Mouse (Mus musculus) adrenal gland, adult 8-10 months (tissue): Measurements from ENCODE around the gene Ppp1r9a. TPM values are rescaled to one million over a fixed set of nuclear protein-coding genes. Genes with fewer than 3 reads are reported as not detected.

Experiments
- DNase-seq: peaks from one replicate; pipeline ENCODE4 v3.0.0; 2022
- total RNA-seq, 4 experiments: library from RNA; stranded (reverse); gene quantifications; 2 replicates each; pipeline ENCODE4 v1.2.4; 2022

Ppp1r9a gene
- total RNA-seq, 4 experiments from 2014 or later, result 51.4 to 80.7 (median 59.5) TPM

GRCm38 (mm10) chr6:5163507-5164144 lies 260.9 kb downstream of the Ppp1r9a start:
- no peak for DNase-seq

GRCm38 (mm10) chr6:5164855-5165254 lies 262.1 kb downstream of the Ppp1r9a start:
- DNase-seq, result no peak

- DNase-seq, result no peak
Measured at GRCm38 (mm10) chr6:5167051-5167677, 264.4 kb downstream of the Ppp1r9a start.

- DNase-seq, result no peak
Measured at GRCm38 (mm10) chr6:5168158-5168557, 265.4 kb downstream of the Ppp1r9a start.

GRCm38 (mm10) chr6:5171418-5171817 lies 268.7 kb downstream of the Ppp1r9a start:
- no peak for DNase-seq

GRCm38 (mm10) chr6:5172571-5172970 lies 269.9 kb downstream of the Ppp1r9a start:
- DNase-seq, result no peak

- DNase-seq, result no peak
Measured at GRCm38 (mm10) chr6:5174179-5174812, 271.6 kb downstream of the Ppp1r9a start.

GRCm38 (mm10) chr6:5177967-5178891 lies 275.5 kb downstream of the Ppp1r9a start:
- no peak for DNase-seq

GRCm38 (mm10) chr6:5179189-5179588 lies 276.5 kb downstream of the Ppp1r9a start:
- no peak for DNase-seq

- DNase-seq, result no peak
Measured at GRCm38 (mm10) chr6:5180645-5181044, 277.9 kb downstream of the Ppp1r9a start.

GRCm38 (mm10) chr6:5186229-5186950 lies 283.7 kb downstream of the Ppp1r9a start:
- no peak for DNase-seq

- DNase-seq, result no peak
Measured at GRCm38 (mm10) chr6:5187586-5187985, 284.9 kb downstream of the Ppp1r9a start.

GRCm38 (mm10) chr6:5188036-5188435 lies 285.3 kb downstream of the Ppp1r9a start:
- no peak for DNase-seq

- DNase-seq, result no peak
Measured at GRCm38 (mm10) chr6:5188938-5189337, 286.2 kb downstream of the Ppp1r9a start.

GRCm38 (mm10) chr6:5189507-5189906 lies 286.8 kb downstream of the Ppp1r9a start:
- peak; percentile 74 for DNase-seq

- no peak for DNase-seq
Measured at GRCm38 (mm10) chr6:5190761-5191160, 288.0 kb downstream of the Ppp1r9a start.

GRCm38 (mm10) chr6:5193693-5194092 lies 291.0 kb downstream of the Ppp1r9a start, which contains the start of gene Pon1:
Pon1 (minus strand) TSS chr6:5193946.
- no peak for DNase-seq

GRCm38 (mm10) chr6:5198590-5198989 lies 295.9 kb downstream of the Ppp1r9a start:
- no peak for DNase-seq

- DNase-seq, result no peak
Measured at GRCm38 (mm10) chr6:5199376-5199905, 296.7 kb downstream of the Ppp1r9a start.

GRCm38 (mm10) chr6:5199916-5200315 lies 297.2 kb downstream of the Ppp1r9a start:
- DNase-seq, result peak; percentile 10

- DNase-seq, result no peak
Measured at GRCm38 (mm10) chr6:5207817-5208216, 305.1 kb downstream of the Ppp1r9a start.
